Mouse (Mus musculus) heart, postnatal 14 days (tissue): ENCODE results near the gene Notch2. TPM values are rescaled to one million over a fixed set of nuclear protein-coding genes. Genes with fewer than 3 reads are reported as not detected.
"Not testable (repeated sequence)": the region's sequence is repeated elsewhere in the genome, so short reads cannot be mapped to it uniquely, and the experiment has no call there.

Experiments used
- DNase-seq, 2 experiments: peaks; one replicate each; pipeline ENCODE4 v3.0.0; 2021 to 2022
- intact Hi-C: fragments of 180-260 bp; cut with DNase I; formaldehyde crosslinking; loops from one replicate; pipeline ENCODE4 v1.15.1; 2025
- total RNA-seq, 2 experiments: library from RNA; stranded (reverse); gene quantifications; 2 replicates each; pipeline ENCODE4 v1.2.3; 2021

Gene Notch2
- total RNA-seq, 2 experiments from 2014 or later = 23.4 to 23.6 TPM

GRCm38 (mm10) chr3:98090129-98090528 is 76.8 kb downstream of the Notch2 start:
- DNase-seq = no peak
- intact Hi-C loops = no loop called here

GRCm38 (mm10) chr3:98092680-98093370 is 79.5 kb downstream of the Notch2 start:
- no peak for DNase-seq
- intact Hi-C loops = no loop called here

DNA sequence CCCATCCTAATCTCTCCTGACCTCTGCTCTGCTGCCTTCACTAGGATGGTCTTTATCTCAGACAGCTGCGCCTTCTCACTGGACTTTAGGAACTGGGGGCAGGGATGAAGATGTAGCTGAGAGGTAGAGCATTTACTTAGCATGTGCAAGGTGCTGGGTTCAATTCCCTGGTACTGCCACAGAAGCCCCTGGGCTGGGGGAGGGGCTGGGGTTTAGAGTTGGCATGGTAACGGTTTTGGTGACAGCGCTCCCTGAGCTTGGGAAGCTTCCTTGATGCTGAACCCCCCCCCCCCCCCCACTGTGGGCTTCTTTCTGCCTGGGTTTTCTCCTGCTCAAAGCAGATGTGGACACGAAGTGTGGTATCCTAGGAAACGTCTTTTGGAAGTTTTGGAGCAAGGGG is 80.6 kb downstream of the Notch2 start:
- DNase-seq = no peak
- intact Hi-C loops = no loop called here

DNA sequence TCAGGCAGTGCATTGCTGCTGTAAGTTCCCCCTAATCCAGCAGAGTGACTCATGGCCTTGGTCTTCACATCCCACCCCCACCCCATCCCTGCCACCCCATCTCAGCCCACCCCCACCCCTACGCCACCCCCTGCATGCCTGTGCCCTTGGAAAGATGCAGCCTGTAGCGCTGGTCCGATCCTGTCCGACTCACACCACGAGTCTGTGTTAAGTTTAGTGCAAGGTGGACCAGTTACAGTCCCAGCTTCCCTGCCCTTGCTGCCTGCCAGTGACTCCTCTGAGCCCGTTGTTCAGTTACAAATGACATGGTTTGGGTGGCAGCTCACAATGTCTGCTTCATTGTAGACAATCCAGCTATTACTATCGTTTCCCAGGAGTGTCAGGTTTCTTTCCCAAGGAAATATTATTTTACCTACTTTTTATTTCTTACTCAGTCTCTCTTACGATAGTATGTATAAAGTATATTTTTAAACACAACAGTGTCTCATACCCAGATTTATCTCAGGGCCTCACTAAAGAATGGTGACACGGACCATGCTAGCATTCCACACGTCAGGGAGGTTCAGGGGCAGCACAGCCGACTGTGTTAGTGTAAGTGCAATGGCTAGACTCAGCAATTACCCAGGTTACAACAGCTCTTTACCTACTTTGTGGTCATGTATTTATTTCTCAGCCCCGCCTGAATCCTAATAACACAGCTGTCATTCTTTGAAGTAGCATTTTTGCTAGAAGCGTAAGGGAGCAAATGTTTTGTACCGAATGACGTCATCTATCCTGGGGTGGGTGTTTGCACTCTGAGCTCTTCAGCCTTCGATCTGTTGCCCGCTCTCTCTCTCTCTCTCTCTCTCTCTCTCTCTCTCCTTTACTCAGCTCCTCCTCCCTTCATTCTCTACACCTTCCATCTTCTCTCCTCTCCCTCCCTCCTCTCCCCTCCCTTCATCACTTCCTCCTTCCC is 81.6 kb downstream of the Notch2 start:
- intact Hi-C loops = no loop called here

GRCm38 (mm10) chr3:98096981-98097380 is 83.7 kb downstream of the Notch2 start:
- intact Hi-C loops = no loop called here
- no peak for DNase-seq

More for the DNA sequence above, 81.6 kb downstream of the Notch2 start:
- DNase-seq = no peak

DNA sequence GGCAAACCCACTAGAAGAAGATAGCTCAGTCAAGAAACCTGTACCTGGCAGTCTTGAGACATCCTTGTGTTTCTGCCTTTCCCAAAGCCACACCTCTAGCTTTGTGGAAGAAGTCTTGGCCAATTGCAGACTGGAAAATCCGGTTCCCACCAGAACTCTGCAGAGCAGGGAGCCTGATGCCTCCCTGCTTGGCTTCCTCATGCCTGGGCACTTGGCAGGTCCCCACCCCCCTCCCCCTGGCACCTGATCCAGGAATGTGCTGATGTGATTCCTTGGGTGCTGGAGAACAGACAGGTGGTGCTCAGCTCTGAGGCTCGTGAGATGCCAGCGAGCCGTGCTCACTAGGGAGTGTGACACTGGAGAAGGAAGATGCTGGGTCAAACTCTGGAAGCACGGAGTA is 85.3 kb downstream of the Notch2 start:
- DNase-seq = no peak
- intact Hi-C loops = no loop called here

DNA sequence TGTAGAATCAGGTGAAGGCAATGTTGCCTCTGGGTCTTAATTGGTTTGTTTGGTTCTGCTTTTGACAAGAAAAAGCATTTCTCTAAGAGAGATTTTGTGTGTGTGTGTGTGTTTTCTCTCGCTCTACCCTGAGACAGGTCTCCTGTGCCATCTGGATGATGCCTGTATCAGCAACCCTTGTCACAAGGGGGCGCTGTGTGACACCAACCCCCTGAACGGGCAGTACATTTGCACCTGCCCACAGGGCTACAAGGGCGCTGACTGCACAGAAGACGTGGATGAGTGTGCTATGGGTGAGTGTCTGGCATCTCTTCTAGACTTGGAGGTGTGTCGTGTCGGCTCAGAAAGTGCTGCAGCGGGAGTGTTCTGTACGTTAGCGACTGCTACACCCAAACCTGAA is 86.0 kb downstream of the Notch2 start:
- DNase-seq = no peak
- intact Hi-C loops = no loop called here

DNA sequence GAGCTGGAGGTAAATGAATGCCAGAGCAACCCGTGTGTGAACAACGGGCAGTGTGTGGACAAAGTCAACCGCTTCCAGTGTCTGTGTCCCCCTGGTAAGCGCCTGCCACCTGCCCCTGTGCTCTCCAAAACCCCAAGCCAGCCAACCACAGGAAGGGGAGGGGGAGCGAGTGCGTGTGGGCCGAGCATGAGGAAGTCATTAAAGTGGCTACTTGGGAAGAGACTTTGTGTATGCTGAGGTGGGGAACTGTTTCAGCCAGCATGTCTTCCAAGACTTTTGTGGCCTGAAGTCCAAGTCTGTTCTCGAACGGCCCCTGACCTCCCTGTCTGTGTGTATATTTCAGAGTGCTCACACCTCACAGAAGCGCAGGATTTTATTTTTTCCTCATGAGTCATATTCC is 88.2 kb downstream of the Notch2 start:
- DNase-seq = no peak
- intact Hi-C loops = no loop called here

DNA sequence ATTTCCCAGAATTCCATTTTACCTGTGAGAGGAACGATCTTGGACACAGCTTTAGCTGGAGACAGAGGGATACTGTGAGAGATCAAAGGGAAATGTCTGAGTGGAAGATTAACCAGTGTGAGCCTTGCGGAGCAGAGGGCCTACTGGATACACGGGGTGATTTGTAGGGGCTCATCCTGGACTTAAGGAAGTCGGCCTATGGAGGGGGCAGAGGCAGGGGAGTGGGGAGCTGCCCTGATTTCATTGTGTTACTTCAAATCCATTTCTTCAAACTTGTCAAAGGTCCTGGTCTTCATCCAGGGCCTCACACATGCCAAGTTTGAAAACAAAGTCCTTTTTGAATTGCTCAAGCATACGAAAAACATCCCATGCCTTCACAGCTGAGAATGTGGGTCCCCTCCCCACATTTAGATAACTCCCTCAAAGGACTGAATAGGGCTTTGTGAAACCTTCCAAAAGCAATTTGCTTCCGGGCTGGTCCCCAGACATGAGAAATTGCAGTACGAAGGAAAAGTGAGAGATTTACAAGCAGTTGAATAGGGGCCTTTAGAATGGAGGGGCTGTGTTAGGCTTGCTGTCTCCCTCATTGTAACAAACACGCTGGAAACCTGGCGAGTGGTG is 91.6 kb downstream of the Notch2 start:
- peak in 1 of 2 experiments; percentile 59 for DNase-seq
- intact Hi-C loops = no loop called here

DNA sequence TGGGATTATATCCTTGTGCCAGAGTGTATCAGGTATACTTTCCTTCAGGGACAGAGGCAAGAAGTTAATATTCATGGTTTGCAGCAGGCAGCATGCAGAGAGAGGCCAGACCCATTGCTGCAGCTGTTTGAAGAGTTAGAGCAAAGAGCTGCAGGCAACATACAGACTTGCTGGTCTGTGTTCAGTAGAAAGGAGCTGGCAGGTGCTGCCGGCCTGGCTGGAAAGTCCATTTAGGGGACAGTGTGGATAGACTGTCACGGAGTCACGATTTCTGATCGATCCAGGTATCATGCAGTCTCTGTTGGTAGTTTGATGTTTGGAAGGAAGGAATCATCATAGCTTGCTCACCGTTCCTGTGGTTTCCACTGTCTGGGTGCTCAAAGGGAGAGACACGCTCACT is 92.2 kb downstream of the Notch2 start:
- intact Hi-C loops = no loop called here
- DNase-seq = no peak

GRCm38 (mm10) chr3:98106115-98106514 is 92.8 kb downstream of the Notch2 start:
- DNase-seq = no peak
- intact Hi-C loops = no loop called here

DNA sequence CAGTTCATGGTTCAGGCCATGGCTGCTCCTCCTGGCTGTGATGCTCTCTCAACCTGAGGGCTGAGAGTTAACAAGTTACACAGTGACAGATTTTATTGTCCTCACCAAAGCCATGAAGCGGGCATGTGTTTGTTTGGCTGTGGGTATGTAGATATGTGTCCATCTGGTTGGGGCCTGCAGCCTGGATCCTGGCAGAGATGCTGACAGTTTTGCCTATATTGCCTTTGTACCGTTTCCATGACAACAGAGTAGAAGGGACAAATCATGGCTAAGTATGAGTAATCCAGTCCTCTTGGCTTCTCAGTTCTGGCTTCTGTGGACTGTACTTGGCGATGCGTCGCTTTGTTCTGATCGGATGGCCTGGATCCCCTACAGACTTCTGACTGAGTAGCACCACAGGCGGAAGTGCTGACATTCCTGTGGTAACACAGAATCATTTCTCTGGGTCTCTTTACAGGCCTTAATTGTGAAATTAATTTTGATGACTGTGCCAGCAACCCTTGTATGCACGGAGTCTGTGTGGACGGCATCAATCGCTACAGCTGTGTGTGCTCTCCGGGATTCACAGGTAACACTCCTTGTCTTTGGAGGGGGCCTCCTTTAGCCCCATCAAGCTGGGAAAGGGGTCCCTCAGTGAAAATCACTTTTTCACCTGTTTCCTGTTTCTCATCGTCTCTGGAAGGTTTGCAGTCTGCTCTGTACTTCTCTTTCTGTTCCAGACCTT is 93.4 kb downstream of the Notch2 start:
- intact Hi-C loops = no loop called here
- DNase-seq = peak; percentile 22 to 47

DNA sequence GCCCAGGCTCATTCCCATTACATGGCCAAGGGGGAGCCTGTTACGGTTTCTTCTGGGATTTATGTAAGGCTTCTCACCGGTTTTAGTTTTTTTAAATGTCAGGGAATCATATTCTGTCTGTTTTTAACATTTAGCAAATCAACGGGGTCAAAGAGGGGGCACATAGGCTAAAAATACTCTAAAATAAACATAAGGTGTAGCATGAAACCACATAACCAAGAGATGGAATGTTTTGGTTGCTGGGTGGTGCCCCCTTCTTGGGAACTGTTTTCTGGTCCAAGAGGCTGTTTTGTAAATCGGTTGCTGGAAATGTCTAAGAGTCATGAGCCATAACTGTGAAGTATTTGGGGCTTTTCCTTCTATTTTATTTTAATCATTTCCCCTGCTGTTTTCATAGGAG is 95.1 kb downstream of the Notch2 start:
- intact Hi-C loops = no loop called here
- no peak for DNase-seq

DNA sequence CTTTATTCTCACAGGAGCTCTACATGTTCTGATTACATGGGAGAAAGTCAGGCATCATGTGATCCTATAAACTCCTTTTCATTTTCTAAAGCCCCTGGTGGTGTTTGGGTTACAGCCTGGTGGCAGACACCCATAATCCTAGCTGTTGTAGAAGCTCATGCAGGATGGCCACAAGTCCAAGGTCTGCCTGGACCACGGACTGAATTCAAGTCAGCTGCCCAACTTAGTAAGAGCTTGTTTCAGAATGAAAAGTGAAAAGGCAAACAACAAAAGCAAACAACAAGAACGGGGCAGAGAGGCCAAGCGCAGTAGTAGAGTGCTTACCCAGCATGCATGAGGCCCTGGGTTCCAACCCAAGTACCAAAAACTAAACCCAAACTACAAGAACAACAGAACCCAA is 95.5 kb downstream of the Notch2 start:
- intact Hi-C loops = no loop called here
- no peak for DNase-seq

DNA sequence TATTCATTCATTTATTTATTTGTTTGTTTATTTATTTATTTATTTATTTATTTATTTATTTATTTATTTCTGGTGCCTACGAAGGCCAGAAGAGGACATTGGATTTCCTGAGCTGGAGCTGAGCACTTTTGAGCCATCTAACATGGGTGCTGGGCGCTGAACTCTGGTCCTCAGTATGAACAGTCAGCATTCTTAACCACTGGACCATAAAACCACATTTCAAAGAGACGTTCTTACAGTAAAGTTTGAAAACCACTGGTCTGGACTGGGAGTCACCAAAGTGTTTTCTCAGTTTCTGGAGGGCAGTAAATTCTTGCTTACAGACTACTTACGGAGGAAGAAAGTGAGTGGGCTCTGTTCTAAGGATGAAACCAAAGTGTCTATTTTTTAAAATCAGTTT is 97.3 kb downstream of the Notch2 start:
- intact Hi-C loops = loop anchor here (5.0 kb wide), 1 partner anchor 183 kb away; no protein-coding TSS in a partner anchor
- DNase-seq = no peak

GRCm38 (mm10) chr3:98118252-98118651 is 104.9 kb downstream of the Notch2 start:
- intact Hi-C loops = no loop called here
- DNase-seq = no peak

DNA sequence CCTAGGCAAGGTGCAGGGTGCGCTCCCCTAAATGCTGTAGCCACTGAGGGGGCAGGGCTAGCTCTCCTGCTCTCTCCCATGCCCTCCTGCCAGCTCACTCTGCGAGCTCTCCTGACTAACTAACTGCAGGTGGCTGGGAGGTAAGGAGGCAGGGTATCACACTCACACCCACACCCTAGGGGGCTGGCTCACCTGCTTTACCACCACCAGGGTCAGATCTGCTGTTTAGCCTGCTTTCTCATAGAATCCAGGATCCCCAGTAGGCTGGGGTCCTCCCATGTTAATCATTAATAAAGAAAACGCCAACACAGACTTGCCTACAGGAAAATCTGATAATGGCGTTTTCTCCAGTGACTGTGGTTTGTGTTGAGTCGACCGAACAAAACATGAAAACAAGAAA is 106.0 kb downstream of the Notch2 start:
- intact Hi-C loops = no loop called here
- no peak for DNase-seq

DNA sequence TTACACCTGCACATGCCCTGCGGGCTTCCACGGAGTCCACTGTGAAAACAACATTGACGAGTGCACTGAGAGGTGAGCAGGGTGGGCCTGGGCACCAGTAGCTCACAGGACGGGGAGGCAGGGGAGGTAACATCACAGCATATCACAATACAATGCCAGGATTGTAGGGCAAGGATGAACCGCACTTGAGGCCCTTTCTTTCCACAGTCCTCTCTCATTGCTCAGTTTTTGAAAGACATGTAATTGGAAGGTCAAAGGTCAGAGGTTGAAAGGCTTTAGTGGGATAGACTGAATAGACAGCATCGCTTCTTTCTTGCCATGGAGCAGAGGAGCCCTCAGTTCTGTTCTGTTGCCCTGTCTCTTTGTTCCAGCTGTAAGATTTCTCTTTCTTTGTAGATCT is 107.6 kb downstream of the Notch2 start:
- DNase-seq = no peak
- intact Hi-C loops = no loop called here

DNA sequence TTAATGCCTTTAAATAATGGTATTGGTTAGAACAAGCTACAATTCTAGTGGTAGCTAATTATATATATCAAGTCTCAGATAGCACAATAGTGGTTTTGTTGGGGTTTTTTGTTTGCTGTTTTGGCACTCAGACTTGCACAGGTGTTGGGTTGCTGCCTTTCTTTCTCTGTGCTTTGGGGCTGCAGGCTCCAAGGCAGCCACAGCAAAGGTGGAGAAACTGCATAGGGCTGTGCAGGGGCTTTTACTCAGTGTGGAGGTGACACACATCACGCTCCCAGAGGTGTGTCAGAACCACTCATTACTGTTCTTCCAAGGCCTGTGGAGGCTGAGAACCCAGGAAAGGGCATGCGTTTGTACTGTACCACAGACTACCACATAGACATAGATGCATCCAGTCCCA is 114.4 kb downstream of the Notch2 start:
- intact Hi-C loops = no loop called here
- no peak for DNase-seq

DNA sequence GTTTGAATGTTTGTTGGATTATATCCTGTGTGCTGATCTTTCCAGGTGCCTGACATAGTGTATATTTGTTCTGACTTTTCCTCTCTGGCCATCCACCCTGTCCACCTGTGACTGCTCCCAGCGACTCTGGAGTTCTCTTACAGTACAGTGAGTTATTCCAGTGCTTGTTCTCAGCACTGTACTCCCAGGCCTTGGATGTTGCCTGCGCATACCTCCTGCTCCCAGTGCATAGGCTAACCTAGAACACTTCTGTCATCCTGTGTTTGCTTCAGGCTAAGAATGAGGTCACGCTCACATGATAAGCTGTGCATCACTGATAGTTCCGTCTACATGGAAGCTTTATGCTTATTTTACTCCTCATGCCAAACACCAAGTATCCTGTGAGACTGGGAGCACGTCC is 115.4 kb downstream of the Notch2 start:
- intact Hi-C loops = no loop called here

GRCm38 (mm10) chr3:98132140-98132539 is 118.8 kb downstream of the Notch2 start:
- not testable (repeated sequence) for DNase-seq
- intact Hi-C loops = loop anchor here (5.0 kb wide), 1 partner anchor 205 kb away; no protein-coding TSS in a partner anchor

More for the DNA sequence above, 115.4 kb downstream of the Notch2 start:
- DNase-seq = no peak
